Mouse (Mus musculus) embryonic fibroblast, embryonic 13.5 days (primary cell): Measurements from ENCODE around the gene Gmfg.

Experiments
- CTCF ChIP-seq: IDR thresholded peaks from 2 replicates; pipeline ENCODE4 v1.5.1; 2011; ENCODE audit warnings: mild to moderate bottlenecking, control low read depth, low read length, moderate library complexity, borderline replicate concordance; ENCODE audit not compliant: insufficient read depth
- POLR2A ChIP-seq: IDR thresholded peaks from 2 replicates; pipeline ENCODE4 v1.6.1; 2011; ENCODE audit warnings: low read depth, mild to moderate bottlenecking, control low read depth, low read length, moderate library complexity

DNA sequence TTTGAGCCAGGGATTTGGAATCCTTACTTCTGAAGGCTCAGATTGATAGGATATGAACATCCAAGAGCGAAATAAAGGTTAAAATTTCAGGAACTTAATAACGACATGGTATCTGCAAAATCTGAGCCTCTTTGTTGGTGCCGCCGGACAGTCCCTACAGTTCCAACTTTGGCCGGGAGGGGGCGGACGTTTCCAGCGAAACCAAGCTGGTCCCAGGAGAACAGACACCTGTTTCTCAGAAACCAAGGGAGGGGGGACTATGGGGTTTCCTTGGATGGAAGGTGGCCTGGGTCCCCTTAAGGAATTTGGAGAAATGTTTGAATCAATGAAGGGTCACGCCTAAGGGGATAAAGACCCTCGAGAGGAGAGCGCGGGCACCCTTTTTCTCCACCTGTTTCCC lies 9.2 kb downstream of the Gmfg start:
- TF ChIP-seq CTCF (peak; percentile 57), POLR2A (no peak)
